Comparison of ENCODE assay signal across 9 mouse cellular contexts in the genomic region with DNA sequence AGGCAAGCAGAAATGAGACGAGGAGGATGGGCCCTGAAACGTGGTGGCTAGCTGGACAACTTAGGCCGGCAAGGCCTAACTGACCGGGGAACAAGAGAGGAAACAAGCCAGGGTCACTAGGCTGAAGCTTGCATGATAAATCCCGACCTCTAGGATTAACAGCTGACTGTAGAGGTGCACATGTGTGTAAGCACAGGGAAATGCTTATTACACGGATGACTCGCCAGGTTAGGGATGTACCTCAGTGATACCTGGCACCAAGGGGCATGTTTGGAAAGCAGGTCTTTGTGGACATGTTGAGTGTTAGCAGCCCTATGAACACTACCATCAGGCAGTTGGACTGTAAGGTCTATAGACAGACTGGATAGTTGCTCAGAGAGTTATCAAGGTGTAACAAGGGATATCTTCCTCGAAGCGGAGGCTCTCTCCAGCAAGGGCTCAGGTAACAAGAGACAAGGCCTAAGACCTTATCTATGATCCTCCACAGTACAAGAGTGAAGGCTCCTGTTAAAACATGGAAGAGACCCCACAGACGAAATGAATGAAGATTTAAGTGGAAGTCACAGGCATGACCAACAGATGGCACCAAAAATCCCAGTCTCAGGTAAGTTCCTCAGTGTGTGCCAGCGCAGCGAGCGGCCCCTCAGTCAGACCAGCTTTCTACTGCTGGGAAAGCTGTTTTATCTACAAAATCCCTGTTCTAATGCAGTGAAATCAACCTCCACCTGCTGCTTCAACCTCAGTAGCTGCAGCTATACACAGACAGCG. TPM values are rescaled to one million over a fixed set of nuclear protein-coding genes. Genes with fewer than 3 reads are reported as not detected.
A peak's percentile ranks its signal among the peaks of the same experiment; 100 is the strongest.
DNase-seq lines count a peak whose midpoint lies in the region; ATAC-seq lines count a peak whose summit lies in the region.
"Had no signal": no experiment of that assay in that cellular context is flagged by ENCODE, and none has a peak within 500 bp of the region (broad histone marks: within the 10 kb centered on the region; RNA-seq: fewer than 3 reads in every experiment).

No protein-coding gene starts in this region.

- DNase-seq in ES-CJ7 (ENCODE audit: low read depth, low spot score) = peak; percentile 71
- DNase-seq in midbrain, embryonic 14.5 days = peak; percentile 68
- no peak for DNase-seq in left cerebral cortex, adult 18-20 months (ENCODE audit: low spot score in 2 of 2)
- DNase-seq in urinary bladder, postnatal 10 days (ENCODE audit: low spot score) = no peak
- DNase-seq in heart, adult 11 months = no peak

- H3K4me2 ChIP-seq in kidney, embryonic 15.5 days = no peak overlapping the region
- H3K4me2 ChIP-seq in kidney, embryonic 14.5 days (replicated peaks; ENCODE audit: low read depth, low read length) = no peak overlapping the region
- H3K4me2 ChIP-seq in forebrain, embryonic 12.5 days = no peak overlapping the region
- no peak overlapping the region for H3K4me2 ChIP-seq in midbrain, embryonic 14.5 days (ENCODE audit: low read length)

- H3K27me3 ChIP-seq in kidney, embryonic 15.5 days = no peaks in the 10 kb centered on the region
- H3K27me3 ChIP-seq in kidney, embryonic 14.5 days (ENCODE audit: control insufficient read depth, insufficient read depth, low read length) = no peaks in the 10 kb centered on the region
- H3K27me3 ChIP-seq in forebrain, embryonic 12.5 days = no peaks in the 10 kb centered on the region
- H3K27me3 ChIP-seq in midbrain, embryonic 14.5 days (ENCODE audit: control insufficient read depth, insufficient read depth, low read length) = no peaks in the 10 kb centered on the region

- no peaks in the 10 kb centered on the region for H3K9me3 ChIP-seq in kidney, embryonic 15.5 days (replicated peaks)
- H3K9me3 ChIP-seq in kidney, embryonic 14.5 days (ENCODE audit: control insufficient read depth, low read length) = no peaks in the 10 kb centered on the region
- H3K9me3 ChIP-seq in forebrain, embryonic 12.5 days = no peaks in the 10 kb centered on the region
- peaks cover 7% of the 10 kb centered on the region; the same call in 1 of the 2 replicates for H3K9me3 ChIP-seq in midbrain, embryonic 14.5 days (ENCODE audit: control insufficient read depth, low read length)

- H3K9ac ChIP-seq in kidney, embryonic 15.5 days = no peak overlapping the region
- H3K9ac ChIP-seq in kidney, embryonic 14.5 days (ENCODE audit: low read depth, low read length) = no peak overlapping the region
- no peak overlapping the region for H3K9ac ChIP-seq in forebrain, embryonic 12.5 days
- no peak overlapping the region for H3K9ac ChIP-seq in midbrain, embryonic 14.5 days (replicated peaks; ENCODE audit: low read length)

- ATAC-seq in kidney, embryonic 15.5 days (replicated peaks; ENCODE audit: low FRiP score) = 0 out of 2 replicates have a peak, but pooled peaks have one; percentile 47
- no peak for ATAC-seq in kidney, embryonic 14.5 days (ENCODE audit: low FRiP score, low TSS enrichment)
- 0 out of 2 replicates have a peak, but pooled peaks have one; percentile 17 for ATAC-seq in forebrain, embryonic 12.5 days (ENCODE audit: low FRiP score)
- ATAC-seq in midbrain, embryonic 14.5 days (ENCODE audit: low FRiP score, low TSS enrichment) = no peak; the same call in 1 of the 2 replicates

- H3K36me3 ChIP-seq in kidney, embryonic 15.5 days = peaks cover 54% of the 10 kb centered on the region
- H3K36me3 ChIP-seq in kidney, embryonic 14.5 days (ENCODE audit: control insufficient read depth, insufficient read depth, low read length) = peaks cover 52% of the 10 kb centered on the region
- H3K36me3 ChIP-seq in forebrain, embryonic 12.5 days (replicated peaks) = peaks cover 54% of the 10 kb centered on the region
- H3K36me3 ChIP-seq in midbrain, embryonic 14.5 days (ENCODE audit: control insufficient read depth, insufficient read depth, low read length) = peaks cover 48% of the 10 kb centered on the region

- H3K4me1 ChIP-seq in kidney, embryonic 15.5 days = 0 out of 2 replicates have a peak, but pooled peaks cover 2% of the 10 kb centered on the region
- no peaks in the 10 kb centered on the region for H3K4me1 ChIP-seq in kidney, embryonic 14.5 days (ENCODE audit: control insufficient read depth, insufficient read depth, low read length)
- H3K4me1 ChIP-seq in forebrain, embryonic 12.5 days = peaks cover 12% of the 10 kb centered on the region; the same call in 1 of the 2 replicates
- no peaks in the 10 kb centered on the region for H3K4me1 ChIP-seq in midbrain, embryonic 14.5 days (ENCODE audit: control insufficient read depth, insufficient read depth, low read length)

- H3K27ac ChIP-seq in kidney, embryonic 15.5 days = peak overlapping the region; percentile 48
- no peak overlapping the region for H3K27ac ChIP-seq in kidney, embryonic 14.5 days (ENCODE audit: low read depth, low read length)
- H3K27ac ChIP-seq in forebrain, embryonic 12.5 days = peak overlapping the region; percentile 65; the same call in 1 of the 2 replicates
- H3K27ac ChIP-seq in midbrain, embryonic 14.5 days (replicated peaks; ENCODE audit: low read depth, low read length) = no peak overlapping the region

- WGBS in kidney, embryonic 15.5 days = 77% methylated on average over 14 of the region's 14 CpGs
- 79% methylated on average over 14 of the region's 14 CpGs for WGBS in kidney, embryonic 14.5 days
- WGBS in forebrain, embryonic 12.5 days = 78% methylated on average over 14 of the region's 14 CpGs
- WGBS in midbrain, embryonic 14.5 days = 80% methylated on average over 14 of the region's 14 CpGs

- H3K4me3 ChIP-seq in kidney, embryonic 15.5 days (replicated peaks) = no peak overlapping the region
- no peak overlapping the region for H3K4me3 ChIP-seq in kidney, embryonic 14.5 days (ENCODE audit: low read length)
- H3K4me3 ChIP-seq in forebrain, embryonic 12.5 days (replicated peaks) = no peak overlapping the region
- no peak overlapping the region for H3K4me3 ChIP-seq in midbrain, embryonic 14.5 days (replicated peaks; ENCODE audit: low read depth, low read length)

RNA-seq across cellular contexts. Expression of a gene that starts 10.1 kb away (rescaled TPM):
- 14.8 and 15.9 TPM in 2 replicates for polyA plus RNA-seq in kidney, embryonic 15.5 days (2015; fragmentation: Nextera tagmentation; extraction: Ambion mirVana)
- polyA plus RNA-seq in kidney, embryonic 14.5 days (2014; fragmentation: Nextera tagmentation; extraction: Ambion mirVana) = 16.1 and 19.3 TPM in 2 replicates
- polyA plus RNA-seq in forebrain, embryonic 12.5 days (2016; fragmentation: Nextera tagmentation; extraction: Ambion mirVana) = 9.1 and 9.6 TPM in 2 replicates
- polyA plus RNA-seq in midbrain, embryonic 14.5 days (2014; fragmentation: Nextera tagmentation; extraction: Ambion mirVana) = 16.7 and 20.4 TPM in 2 replicates
- 10 to 100 TPM; 22.3 to 26.5 TPM for total RNA-seq in left cerebral cortex, adult 18-20 months (2021)

RNA-seq across cellular contexts. Expression of a gene that starts 13.2 kb away (rescaled TPM):
- polyA plus RNA-seq in kidney, embryonic 15.5 days (2015; fragmentation: Nextera tagmentation; extraction: Ambion mirVana) = 135 and 140 TPM in 2 replicates
- polyA plus RNA-seq in kidney, embryonic 14.5 days (2014; fragmentation: Nextera tagmentation; extraction: Ambion mirVana) = 153 and 178 TPM in 2 replicates
- 138 and 146 TPM in 2 replicates for polyA plus RNA-seq in forebrain, embryonic 12.5 days (2016; fragmentation: Nextera tagmentation; extraction: Ambion mirVana)
- 160 and 171 TPM in 2 replicates for polyA plus RNA-seq in midbrain, embryonic 14.5 days (2014; fragmentation: Nextera tagmentation; extraction: Ambion mirVana)
- 100 to 1,000 TPM; 177 to 179 TPM for total RNA-seq in left cerebral cortex, adult 18-20 months (2021)

RNA-seq across cellular contexts. Expression of a gene that starts 17.1 kb away (rescaled TPM):
- polyA plus RNA-seq in kidney, embryonic 15.5 days (2015; fragmentation: Nextera tagmentation; extraction: Ambion mirVana) = 0.39 and 0.64 TPM in 2 replicates
- 0.51 and 0.76 TPM in 2 replicates for polyA plus RNA-seq in kidney, embryonic 14.5 days (2014; fragmentation: Nextera tagmentation; extraction: Ambion mirVana)
- 0.27 and 0.41 TPM in 2 replicates for polyA plus RNA-seq in forebrain, embryonic 12.5 days (2016; fragmentation: Nextera tagmentation; extraction: Ambion mirVana)
- not detected in 2 replicates for polyA plus RNA-seq in midbrain, embryonic 14.5 days (2014; fragmentation: Nextera tagmentation; extraction: Ambion mirVana)
- total RNA-seq in left cerebral cortex, adult 18-20 months (2021) = not detected
- polyA plus RNA-seq: heart, embryonic 14.5 days had no signal

RNA-seq across cellular contexts. Expression of a gene that starts 33.9 kb away (rescaled TPM):
- 22.6 and 25.3 TPM in 2 replicates for polyA plus RNA-seq in kidney, embryonic 15.5 days (2015; fragmentation: Nextera tagmentation; extraction: Ambion mirVana)
- 18.5 and 21.9 TPM in 2 replicates for polyA plus RNA-seq in kidney, embryonic 14.5 days (2014; fragmentation: Nextera tagmentation; extraction: Ambion mirVana)
- not detected in 2 replicates for polyA plus RNA-seq in forebrain, embryonic 12.5 days (2016; fragmentation: Nextera tagmentation; extraction: Ambion mirVana)
- 0.15 and 0.18 TPM in 2 replicates for polyA plus RNA-seq in midbrain, embryonic 14.5 days (2014; fragmentation: Nextera tagmentation; extraction: Ambion mirVana)
- 1 to 10 TPM; 1.2 to 1.8 TPM for total RNA-seq in left cerebral cortex, adult 18-20 months (2021)

RNA-seq across cellular contexts. Expression of a gene that starts 43.6 kb away (rescaled TPM):
- 4.9 and 6.0 TPM in 2 replicates for polyA plus RNA-seq in kidney, embryonic 15.5 days (2015; fragmentation: Nextera tagmentation; extraction: Ambion mirVana)
- 4.1 and 4.2 TPM in 2 replicates for polyA plus RNA-seq in kidney, embryonic 14.5 days (2014; fragmentation: Nextera tagmentation; extraction: Ambion mirVana)
- 0.38 and 0.69 TPM in 2 replicates for polyA plus RNA-seq in forebrain, embryonic 12.5 days (2016; fragmentation: Nextera tagmentation; extraction: Ambion mirVana)
- polyA plus RNA-seq in midbrain, embryonic 14.5 days (2014; fragmentation: Nextera tagmentation; extraction: Ambion mirVana) = 0.38 and 0.91 TPM in 2 replicates
- 1 to 10 TPM; 2.2 to 2.7 TPM for total RNA-seq in left cerebral cortex, adult 18-20 months (2021)

Comparison
In these comparisons a context has a peak if more than half of its experiments do, and no peak if none do; other contexts are left out.
1. ATAC-seq: peak in kidney, embryonic 15.5 days (single experiment) and forebrain, embryonic 12.5 days (single experiment); none in kidney, embryonic 14.5 days (single experiment) and midbrain, embryonic 14.5 days (single experiment).
2. H3K27ac ChIP-seq: peak in kidney, embryonic 15.5 days (single experiment) and forebrain, embryonic 12.5 days (single experiment); none in kidney, embryonic 14.5 days (single experiment) and midbrain, embryonic 14.5 days (single experiment).
3. DNase-seq: peak in ES-CJ7 (single experiment) and midbrain, embryonic 14.5 days (single experiment); none in left cerebral cortex, adult 18-20 months (0 of 2), urinary bladder, postnatal 10 days (single experiment) and heart, adult 11 months (single experiment).